Mouse (Mus musculus): ENCODE data around the gene Gm42688.

The Gm42688 gene

DNA sequence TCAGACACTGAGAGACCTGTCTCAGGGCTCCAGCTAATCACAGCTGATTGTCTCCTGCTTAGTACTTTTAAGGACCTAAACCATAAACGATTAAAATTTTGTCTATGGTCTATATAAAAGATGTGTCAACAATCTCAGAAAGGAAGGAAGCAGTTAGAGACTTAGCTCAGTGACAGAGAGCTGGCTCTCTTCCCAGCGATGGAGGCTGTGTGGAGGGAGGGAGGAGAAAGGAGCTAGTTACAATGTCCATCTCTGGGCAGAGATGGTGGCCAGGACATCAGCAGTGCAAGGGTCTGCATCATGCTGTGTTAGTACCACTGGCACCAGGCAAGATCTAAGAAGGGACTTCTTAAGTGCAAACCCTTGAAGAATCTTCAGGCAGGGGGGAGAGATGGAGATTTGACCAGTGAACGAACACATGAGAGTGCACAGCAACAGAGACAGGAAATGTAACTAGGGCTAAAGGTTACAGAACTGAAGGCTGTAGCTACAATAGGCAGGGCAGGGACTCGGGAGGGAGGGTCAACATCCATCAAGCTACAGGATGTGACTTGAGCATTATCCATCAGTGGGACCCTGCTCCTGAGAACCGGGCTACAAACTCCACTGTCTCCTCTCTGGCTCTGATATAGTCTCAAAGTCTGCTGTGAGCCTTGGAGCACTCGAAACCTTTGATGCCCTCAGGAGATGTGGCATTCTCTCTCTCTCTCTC is 8.8 kb upstream of the Gm42688 start:
- no peaks in the 10 kb centered on the region for H3K36me3 ChIP-seq (ENCODE audit: insufficient read depth, low read length)
- peaks cover 14% of the 10 kb centered on the region for H3K4me1 ChIP-seq (replicated peaks; ENCODE audit: low read depth, low read length)
- TF ChIP-seq CTCF (conservative IDR thresholded peaks at IDR 0.05; ENCODE audit: low read length) (no peak), NANOG (IDR thresholded peaks at IDR 0.05; ENCODE audit: borderline replicate concordance, low read length) (no peak), POU5F1 (IDR thresholded peaks at IDR 0.05; ENCODE audit: borderline replicate concordance, low read length) (no peak)
- 0 out of 2 replicates have a peak, but pooled peaks cover 4% of the 10 kb centered on the region for H3K9me3 ChIP-seq (ENCODE audit: low read length)
- peaks cover 64% of the 10 kb centered on the region for H3K27me3 ChIP-seq (ENCODE audit: insufficient read depth, low read length)
- no peak overlapping the region for H3K4me3 ChIP-seq (replicated peaks; ENCODE audit: low read length)

DNA sequence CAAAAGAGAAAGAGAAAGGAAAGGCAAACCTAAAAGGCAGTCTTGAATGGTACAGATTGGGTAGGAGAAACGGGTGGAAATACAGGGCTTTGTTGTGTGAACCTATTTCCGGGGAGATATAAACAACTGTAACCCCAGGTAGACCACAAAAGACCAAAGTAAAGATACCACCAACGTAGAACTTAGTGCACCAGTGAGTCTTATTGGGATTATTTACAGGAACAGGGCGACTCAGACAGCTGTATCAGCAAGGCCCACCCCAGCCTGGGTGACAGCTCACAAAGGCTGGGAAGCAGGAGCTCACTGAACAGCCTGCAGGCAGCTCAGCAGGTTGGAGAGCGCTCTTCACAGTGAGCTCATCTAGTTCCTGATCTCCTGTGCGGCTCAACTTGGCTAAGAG is 5.4 kb upstream of the Gm42688 start:
- H3K4me1 ChIP-seq (replicated peaks; ENCODE audit: low read depth, low read length): peaks cover 5% of the 10 kb centered on the region; the same call in 1 of the 2 replicates
- H3K36me3 ChIP-seq (ENCODE audit: insufficient read depth, low read length): no peaks in the 10 kb centered on the region
- no peak for TF ChIP-seq CTCF (conservative IDR thresholded peaks at IDR 0.05; ENCODE audit: low read length)
- no peak for TF ChIP-seq POU5F1 (IDR thresholded peaks at IDR 0.05; ENCODE audit: borderline replicate concordance, low read length)
- TF ChIP-seq NANOG (IDR thresholded peaks at IDR 0.05; ENCODE audit: borderline replicate concordance, low read length): no peak
- 0 out of 2 replicates have a peak, but pooled peaks cover 4% of the 10 kb centered on the region for H3K9me3 ChIP-seq (ENCODE audit: low read length)
- H3K27me3 ChIP-seq (ENCODE audit: insufficient read depth, low read length): peaks cover 53% of the 10 kb centered on the region
- no peak overlapping the region for H3K4me3 ChIP-seq (replicated peaks; ENCODE audit: low read length)

DNA sequence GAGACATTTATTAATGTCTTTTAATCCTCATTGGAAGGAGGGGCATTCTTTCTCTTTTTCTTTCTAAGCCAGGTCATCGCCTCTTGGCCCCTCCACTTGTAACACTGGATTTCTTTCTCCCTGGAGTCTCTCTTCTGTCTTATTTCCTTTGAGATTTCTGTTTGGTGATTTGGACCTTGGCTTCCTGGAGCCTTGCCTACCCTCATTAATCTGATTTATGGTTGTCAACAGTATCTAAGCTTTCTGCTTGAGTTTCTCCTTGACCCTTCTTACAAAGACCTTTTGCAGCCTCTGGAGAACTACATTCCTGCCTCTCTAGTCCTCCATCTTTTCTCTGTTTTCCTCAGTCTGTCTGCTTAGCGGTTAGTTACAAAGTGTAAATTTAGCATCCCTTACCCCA is 3.0 kb upstream of the Gm42688 start:
- Histone ChIP-seq H3K4me1 (replicated peaks; ENCODE audit: low read depth, low read length) (peaks cover 23% of the 10 kb centered on the region), H3K36me3 (ENCODE audit: insufficient read depth, low read length) (no peaks in the 10 kb centered on the region), H3K27me3 (ENCODE audit: insufficient read depth, low read length) (peaks cover 55% of the 10 kb centered on the region), H3K9me3 (ENCODE audit: low read length) (0 out of 2 replicates have a peak, but pooled peaks cover 4% of the 10 kb centered on the region), H3K4me3 (replicated peaks; ENCODE audit: low read length) (no peak overlapping the region)
- no peak for TF ChIP-seq POU5F1 (IDR thresholded peaks at IDR 0.05; ENCODE audit: borderline replicate concordance, low read length)
- TF ChIP-seq CTCF (conservative IDR thresholded peaks at IDR 0.05; ENCODE audit: low read length): no peak
- TF ChIP-seq NANOG (IDR thresholded peaks at IDR 0.05; ENCODE audit: borderline replicate concordance, low read length): no peak

DNA sequence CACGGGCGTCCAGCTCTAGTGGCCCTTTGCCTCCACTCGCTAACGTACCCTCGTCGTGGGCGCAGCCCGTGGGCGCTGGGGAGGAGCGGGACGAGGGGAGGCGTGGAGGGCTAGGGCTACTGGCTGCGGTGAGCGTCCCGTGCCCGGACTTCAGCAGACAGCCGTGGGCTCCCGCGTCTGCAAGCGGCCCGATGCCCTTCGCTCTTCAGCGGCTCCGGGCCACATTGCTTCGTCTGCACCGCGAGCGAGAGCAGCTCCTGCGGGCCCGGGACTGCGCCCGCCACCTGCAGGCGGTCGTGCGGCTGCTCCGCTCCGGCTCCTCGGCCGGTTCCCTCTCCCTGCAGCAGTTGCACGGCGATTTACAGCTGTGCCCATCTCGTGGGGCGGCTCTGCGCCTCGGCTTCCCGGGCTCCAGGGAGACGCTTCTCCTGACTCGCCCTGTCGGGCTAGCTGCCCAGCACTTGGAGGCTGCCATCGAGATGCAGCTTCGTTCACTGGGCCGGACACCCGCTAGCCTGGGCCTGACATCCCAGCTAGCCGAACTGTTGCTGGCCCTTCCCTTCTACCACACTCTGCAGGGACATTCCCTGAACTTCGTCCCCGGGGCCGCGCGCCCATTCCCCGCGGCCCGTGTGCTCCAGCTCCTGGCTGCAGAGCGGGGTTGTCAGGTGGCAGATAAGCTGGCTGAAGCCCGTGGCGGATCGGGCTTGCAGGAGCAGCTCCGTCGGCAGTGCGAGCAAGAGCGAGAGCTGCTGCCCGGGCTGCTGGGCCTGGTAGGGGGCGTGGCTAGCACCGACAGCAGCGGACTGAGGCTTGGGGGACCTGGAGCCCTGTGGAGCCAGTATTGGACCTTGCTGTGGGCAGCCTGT is 505 bp downstream of the Gm42688 start:
- Histone ChIP-seq H3K9me3 (ENCODE audit: low read length) (no peaks in the 10 kb centered on the region), H3K4me1 (replicated peaks; ENCODE audit: low read depth, low read length) (peaks cover 24% of the 10 kb centered on the region), H3K27me3 (ENCODE audit: insufficient read depth, low read length) (peaks cover 48% of the 10 kb centered on the region), H3K4me3 (replicated peaks; ENCODE audit: low read length) (peak overlapping the region; percentile 94), H3K36me3 (ENCODE audit: insufficient read depth, low read length) (peaks cover 7% of the 10 kb centered on the region; the same call in 1 of the 2 replicates)
- TF ChIP-seq POU5F1 (IDR thresholded peaks at IDR 0.05; ENCODE audit: borderline replicate concordance, low read length) (no peak), CTCF (conservative IDR thresholded peaks at IDR 0.05; ENCODE audit: low read length) (no peak), NANOG (IDR thresholded peaks at IDR 0.05; ENCODE audit: borderline replicate concordance, low read length) (no peak)

DNA sequence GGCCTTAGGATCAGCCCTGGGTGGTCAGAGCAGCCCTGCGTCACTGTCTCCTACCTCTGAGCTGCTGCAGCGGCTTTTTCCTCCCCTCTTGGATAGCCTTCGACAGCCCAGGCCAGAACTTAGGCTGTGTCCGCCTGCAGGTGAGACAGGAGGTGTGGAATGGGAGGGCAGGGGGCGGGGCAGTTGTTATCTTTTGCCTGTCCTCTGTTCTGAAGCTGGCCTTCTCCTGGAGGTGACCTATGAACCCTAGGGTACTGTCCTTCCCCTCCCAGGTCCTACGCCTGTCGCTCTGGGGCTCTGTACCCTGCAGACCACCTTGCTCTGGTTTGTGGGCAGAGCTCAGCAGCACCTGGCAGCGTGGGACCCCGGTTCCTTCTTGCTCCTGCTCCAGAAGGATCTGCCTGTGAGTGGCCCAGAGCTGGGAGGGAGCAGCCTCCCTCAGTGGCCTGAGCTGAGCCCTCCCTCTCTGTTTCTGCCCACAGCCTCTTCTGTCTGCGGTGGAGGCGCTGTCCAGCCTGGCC is 1.8 kb downstream of the Gm42688 start:
- H3K4me3 ChIP-seq (replicated peaks; ENCODE audit: low read length): no peak overlapping the region
- H3K36me3 ChIP-seq (ENCODE audit: insufficient read depth, low read length): peaks cover 13% of the 10 kb centered on the region; the same call in 1 of the 2 replicates
- H3K9me3 ChIP-seq (ENCODE audit: low read length): no peaks in the 10 kb centered on the region
- TF ChIP-seq CTCF (conservative IDR thresholded peaks at IDR 0.05; ENCODE audit: low read length) (no peak), NANOG (IDR thresholded peaks at IDR 0.05; ENCODE audit: borderline replicate concordance, low read length) (no peak), POU5F1 (IDR thresholded peaks at IDR 0.05; ENCODE audit: borderline replicate concordance, low read length) (no peak)
- H3K4me1 ChIP-seq (replicated peaks; ENCODE audit: low read depth, low read length): peaks cover 36% of the 10 kb centered on the region
- H3K27me3 ChIP-seq (ENCODE audit: insufficient read depth, low read length): peaks cover 44% of the 10 kb centered on the region

DNA sequence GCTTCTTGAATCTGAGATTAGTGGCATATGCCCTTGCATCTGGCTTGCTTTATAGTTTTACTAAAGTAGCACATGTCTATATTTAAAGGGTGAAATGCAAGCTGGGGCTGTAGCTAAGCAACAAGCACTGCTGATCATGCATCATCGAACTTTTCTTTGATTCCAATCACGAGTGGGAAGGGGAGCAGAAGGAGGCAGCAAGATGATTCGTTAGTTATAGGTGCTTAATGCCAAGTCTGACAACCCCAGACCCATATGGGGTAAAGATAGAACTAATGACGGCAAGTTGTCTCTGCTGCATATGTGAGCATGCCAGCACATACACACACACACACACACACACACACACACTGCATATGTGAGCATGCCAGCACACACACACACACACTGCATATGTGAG is 2.7 kb downstream of the Gm42688 start:
- H3K4me1 ChIP-seq (replicated peaks; ENCODE audit: low read depth, low read length): peaks cover 41% of the 10 kb centered on the region
- TF ChIP-seq POU5F1 (IDR thresholded peaks at IDR 0.05; ENCODE audit: borderline replicate concordance, low read length): no peak
- TF ChIP-seq CTCF (conservative IDR thresholded peaks at IDR 0.05; ENCODE audit: low read length): no peak
- no peak for TF ChIP-seq NANOG (IDR thresholded peaks at IDR 0.05; ENCODE audit: borderline replicate concordance, low read length)
- H3K27me3 ChIP-seq (ENCODE audit: insufficient read depth, low read length): peaks cover 37% of the 10 kb centered on the region
- H3K9me3 ChIP-seq (ENCODE audit: low read length): no peaks in the 10 kb centered on the region
- peaks cover 13% of the 10 kb centered on the region; the same call in 1 of the 2 replicates for H3K36me3 ChIP-seq (ENCODE audit: insufficient read depth, low read length)
- no peak overlapping the region for H3K4me3 ChIP-seq (replicated peaks; ENCODE audit: low read length)

DNA sequence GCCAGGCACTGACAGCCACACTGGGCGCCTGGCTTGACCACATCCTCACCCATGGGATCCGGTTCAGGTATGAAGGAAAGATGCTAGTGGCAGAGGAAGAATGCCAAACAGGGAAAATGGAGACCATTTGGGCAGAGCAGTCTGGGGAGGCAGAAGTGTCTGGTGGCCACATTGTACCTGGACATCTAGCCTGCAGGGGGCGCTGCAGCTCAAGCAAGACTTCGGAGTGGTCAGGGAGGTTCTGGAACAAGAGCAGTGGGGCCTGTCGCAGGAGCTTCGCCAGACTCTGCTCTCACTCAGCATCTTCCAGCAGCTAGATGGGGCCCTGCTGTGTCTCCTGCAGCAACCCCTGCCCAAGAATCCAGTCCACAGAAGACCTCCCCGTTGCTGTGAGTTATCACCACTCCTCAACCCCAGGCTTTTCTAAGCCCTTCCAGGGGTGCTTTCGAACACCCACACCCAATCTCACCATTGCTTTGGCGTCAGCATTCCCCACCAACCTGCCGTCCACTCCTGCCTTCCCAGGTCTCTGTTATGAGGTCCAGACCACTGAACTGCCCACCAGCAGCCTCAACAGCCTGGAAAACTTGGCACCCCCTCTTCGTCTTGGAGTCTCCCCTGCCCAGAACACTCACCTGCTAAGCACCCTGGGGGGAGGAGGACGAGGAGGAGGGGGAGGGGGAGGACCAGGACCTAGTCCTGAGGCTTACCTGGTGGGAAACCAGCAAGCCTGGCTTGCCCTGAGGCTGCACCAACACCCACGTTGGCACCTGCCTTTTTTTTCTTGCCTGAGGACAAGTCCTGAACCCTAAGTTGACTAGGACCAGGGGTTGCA is 6.4 kb downstream of the Gm42688 start:
- Histone ChIP-seq H3K4me1 (replicated peaks; ENCODE audit: low read depth, low read length) (peaks cover 38% of the 10 kb centered on the region), H3K9me3 (ENCODE audit: low read length) (no peaks in the 10 kb centered on the region), H3K4me3 (replicated peaks; ENCODE audit: low read length) (peak overlapping the region; percentile 98), H3K27me3 (ENCODE audit: insufficient read depth, low read length) (peaks cover 15% of the 10 kb centered on the region), H3K36me3 (ENCODE audit: insufficient read depth, low read length) (peaks cover 25% of the 10 kb centered on the region)
- no peak for TF ChIP-seq POU5F1 (IDR thresholded peaks at IDR 0.05; ENCODE audit: borderline replicate concordance, low read length)
- TF ChIP-seq CTCF (conservative IDR thresholded peaks at IDR 0.05; ENCODE audit: low read length): peak; percentile 71
- no peak for TF ChIP-seq NANOG (IDR thresholded peaks at IDR 0.05; ENCODE audit: borderline replicate concordance, low read length)
